Mouse (Mus musculus): ENCODE measurements around the gene Tcea3. TPM values are rescaled to one million over a fixed set of nuclear protein-coding genes. Genes with fewer than 3 reads are reported as not detected.

Gene Tcea3
- total RNA-seq, 2 experiments from 2014 or later, result 55.2 to 56.7 TPM

DNA sequence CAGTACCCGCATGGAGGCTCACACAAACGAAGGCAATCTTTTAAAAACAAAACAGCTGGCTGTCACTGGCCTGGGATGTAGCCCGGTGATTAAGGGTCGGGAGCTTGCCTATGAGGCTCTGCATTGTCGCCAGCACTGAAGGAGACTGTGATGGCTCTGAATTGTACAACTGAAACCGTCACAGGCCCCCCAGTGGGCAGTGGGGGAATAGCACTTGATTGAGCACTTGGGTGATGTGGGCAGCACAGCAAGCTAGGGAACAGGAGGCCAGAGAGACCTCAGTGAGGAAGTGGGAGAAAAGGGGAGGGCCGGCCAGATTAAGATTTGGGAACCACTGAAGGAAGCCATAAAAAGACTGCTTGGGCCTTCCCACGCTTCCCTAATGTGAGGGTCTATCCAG lies 7.9 kb upstream of the Tcea3 start:
- peak; percentile 91 for DNase-seq

DNA sequence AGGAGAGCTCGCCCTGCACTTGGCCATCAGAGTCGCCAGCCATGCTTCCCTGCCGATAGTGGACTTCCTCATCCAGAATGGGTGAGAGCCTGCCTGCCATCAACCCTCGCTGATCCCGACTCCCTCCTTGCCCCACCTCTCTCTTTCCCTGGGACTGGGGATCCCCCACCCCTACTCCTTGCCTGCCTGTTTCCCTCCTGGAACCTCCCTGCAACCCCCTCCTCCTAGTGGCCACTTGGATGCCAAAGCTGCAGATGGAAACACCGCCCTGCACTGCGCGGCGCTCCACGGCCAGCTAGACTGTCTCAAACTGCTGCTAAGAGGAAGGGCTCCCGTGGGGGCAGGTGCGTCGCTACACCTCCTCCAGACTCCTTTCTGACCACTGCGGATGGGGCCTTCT lies 7.4 kb upstream of the Tcea3 start:
- DNase-seq, result peak; percentile 19

GRCm38 (mm10) chr4:136240955-136241354 lies 6.6 kb upstream of the Tcea3 start:
- no peak for DNase-seq

DNA sequence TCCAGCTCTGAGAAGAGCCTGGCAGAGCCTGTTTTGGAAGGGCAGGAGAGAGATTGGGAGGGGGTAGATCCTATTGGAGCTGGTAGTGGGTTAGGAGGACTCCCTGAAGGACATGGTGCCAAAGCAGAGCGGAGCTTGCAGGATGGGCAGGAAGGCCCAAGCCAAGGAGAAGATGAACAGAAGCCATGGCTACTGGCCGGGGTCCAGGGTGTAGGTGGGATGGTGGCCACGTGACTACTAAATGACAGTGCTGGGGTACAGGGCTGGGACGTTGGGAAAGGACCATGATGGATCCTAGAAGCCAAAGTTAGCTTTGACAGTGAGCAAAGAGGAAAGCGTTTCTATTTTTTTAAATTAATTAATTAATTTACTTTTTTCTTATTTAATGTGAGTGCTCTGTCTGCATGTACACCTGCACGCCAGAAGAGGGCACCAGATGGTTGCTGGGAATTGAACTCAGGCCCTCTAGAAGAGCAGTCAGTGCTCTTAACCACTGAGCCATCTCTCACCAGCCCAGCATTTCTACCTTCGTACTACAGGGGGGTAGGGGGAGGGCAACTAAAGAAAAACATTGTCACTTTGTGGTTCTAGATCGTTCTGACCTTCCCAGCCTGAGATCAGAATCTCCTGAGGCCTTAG lies 5.3 kb upstream of the Tcea3 start:
- peak; percentile 59 for DNase-seq

- DNase-seq, result no peak
These were observed 4.8 kb upstream of the Tcea3 start for GRCm38 (mm10) chr4:136242728-136243127.

- no peak for DNase-seq
These were observed 3.3 kb upstream of the Tcea3 start for GRCm38 (mm10) chr4:136244208-136244607.

DNA sequence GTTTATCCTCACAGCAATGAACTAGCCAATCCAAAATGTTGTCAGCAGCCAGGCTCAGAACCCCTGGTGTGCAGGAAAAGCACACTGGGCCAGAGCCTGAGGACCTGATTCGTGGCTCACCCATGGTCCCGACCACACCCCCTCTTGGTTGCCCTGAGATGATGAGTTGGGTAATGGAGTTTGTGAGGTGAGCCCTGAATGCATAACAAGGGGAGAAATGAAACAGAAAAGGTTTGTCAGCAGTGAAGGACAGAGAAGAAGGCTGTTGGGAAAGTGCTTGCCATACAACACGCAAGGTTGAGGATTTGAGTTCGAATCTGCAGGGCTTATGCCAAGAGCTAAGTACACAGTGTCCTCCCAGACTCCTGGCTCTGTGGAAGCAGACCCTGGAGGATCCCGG lies 1.8 kb upstream of the Tcea3 start:
- no peak for DNase-seq

DNA sequence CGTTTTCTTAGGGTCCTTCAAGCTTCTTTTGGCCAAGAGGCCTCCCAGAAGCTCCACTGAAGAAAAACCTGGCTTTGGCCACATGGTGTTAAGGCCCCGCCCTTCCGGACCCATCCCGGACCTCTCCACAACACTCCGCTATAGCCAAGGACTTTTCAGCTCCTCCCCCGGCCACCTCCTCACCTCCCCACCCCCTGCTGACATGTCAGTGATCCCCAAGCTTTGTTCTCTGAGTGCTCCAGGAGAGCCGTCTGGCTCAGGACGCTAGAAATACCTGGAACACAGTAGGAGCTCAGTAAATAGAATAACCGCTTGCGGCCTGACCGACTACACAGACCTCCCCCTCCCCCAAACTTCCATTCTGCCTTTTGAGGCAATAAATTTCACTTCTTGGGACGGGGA lies 960 bp upstream of the Tcea3 start:
- DNase-seq, result peak; percentile 38

DNA sequence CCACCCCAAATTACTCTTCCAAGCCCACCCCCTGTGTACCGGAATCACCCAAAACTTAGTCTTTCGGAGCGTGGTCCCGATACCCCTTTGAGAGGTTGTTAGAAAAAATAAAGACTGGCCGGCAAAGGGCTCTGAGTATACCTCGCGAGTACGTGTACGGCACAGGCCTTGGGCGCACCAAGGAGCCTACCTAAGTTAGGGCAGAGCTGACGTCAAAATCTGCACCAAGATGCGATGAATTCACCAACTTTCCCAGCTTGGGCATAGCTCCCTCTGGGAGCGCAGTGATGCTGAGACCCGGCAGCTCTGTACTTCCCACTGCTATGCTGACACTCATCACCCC lies 172 bp upstream of the Tcea3 start:
- no peak for DNase-seq

DNA sequence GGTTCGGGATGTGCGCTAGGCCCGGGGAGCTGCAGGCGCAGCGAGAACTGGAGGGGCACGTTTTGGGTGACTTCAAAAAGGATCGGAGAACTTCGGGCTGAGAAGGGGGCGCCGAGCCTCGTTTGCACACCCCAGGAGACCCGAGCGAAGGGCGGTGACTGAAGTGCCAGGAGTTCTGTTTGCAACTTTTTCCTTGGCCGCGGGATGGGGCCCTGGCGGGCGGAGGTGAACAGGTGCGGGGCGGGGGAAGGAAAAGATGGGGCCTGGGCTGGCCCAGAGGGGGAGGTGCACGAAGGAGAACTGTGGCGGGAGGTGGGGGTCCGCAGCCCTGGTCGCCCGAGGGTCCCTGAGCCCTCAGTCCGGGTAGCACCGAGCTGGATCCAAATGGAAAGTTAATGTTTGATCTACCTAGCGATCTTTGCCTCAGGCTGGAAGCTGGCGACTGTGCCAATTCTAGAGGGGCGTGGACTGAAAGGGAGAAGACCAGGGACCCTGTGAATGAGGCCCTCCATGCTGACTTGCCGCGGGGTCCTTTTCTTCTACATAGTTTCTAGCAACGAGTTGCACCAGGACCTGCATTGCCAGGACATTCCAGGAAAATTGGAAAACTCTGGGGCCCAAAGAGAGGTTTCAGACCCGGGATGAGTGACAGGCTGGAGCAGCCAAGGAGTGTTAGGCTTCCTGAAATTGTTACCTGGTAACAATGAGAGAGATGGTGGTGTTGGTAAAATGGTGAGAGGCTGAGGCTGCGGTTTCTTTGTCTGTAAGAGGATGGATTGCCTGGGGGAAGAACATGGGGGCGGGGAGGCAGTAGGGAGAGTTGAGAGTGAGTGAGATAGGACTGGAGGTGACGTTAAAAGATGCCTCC lies 1.2 kb downstream of the Tcea3 start:
- DNase-seq, result peak; percentile 27

- DNase-seq, result peak; percentile 23
These were observed 1.8 kb downstream of the Tcea3 start for GRCm38 (mm10) chr4:136249332-136249647.

GRCm38 (mm10) chr4:136249780-136250179 lies 2.3 kb downstream of the Tcea3 start:
- peak; percentile 67 for DNase-seq

- no peak for DNase-seq
These were observed 8.4 kb downstream of the Tcea3 start for GRCm38 (mm10) chr4:136255919-136256318.

GRCm38 (mm10) chr4:136256696-136257095 lies 9.2 kb downstream of the Tcea3 start:
- no peak for DNase-seq

DNA sequence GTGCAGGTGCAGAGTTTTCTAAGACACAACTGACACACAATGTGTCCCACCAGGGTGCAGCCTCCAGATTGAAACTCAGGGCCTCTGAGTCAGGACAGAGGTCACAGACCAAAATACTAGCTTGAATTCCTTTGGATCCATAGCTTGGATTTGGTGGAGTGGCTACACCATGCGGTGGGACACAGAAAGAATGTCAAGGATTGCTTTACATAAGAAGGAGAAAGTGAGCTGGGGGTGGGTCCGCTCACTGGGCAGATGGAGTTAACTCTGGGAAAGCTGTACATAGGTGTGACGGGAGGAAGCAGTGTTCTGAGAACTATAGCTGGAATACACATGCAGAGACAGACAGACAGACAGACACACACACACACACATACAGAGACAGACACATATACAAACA lies 12.4 kb downstream of the Tcea3 start:
- no peak for DNase-seq

DNA sequence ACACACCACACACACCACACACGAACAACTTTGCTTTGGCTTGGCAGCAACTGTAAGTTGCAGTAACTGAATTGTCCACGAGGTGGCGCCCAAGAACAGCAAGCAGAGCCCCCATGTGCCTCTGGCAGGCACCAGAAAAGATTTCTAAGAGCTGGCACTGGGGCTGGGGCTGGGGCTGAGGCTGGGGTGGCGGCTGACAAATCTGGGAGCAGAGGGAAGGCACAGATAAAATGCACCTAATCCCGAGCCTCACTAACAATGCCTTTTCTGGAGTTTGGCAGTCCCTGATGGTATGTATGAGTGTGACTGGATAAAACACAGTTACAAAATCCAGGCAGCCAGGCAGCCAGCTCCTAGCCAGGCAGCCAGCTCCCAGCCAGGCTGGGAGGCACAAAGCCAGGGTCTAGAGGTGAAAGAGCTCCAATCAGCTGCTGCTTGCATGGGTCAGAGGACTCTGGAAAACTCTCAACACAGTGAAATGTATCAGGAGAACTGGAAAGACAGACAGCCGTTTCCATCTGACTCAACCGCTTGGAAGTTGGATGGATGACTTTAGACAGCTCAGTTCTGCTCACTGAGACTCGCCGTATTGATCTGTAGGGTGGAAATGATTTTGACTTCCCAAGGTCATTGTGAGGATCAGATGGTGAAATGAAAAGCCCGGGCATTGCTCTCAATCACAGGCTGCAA lies 13.1 kb downstream of the Tcea3 start:
- DNase-seq, result peak; percentile 94

GRCm38 (mm10) chr4:136261912-136262311 lies 14.4 kb downstream of the Tcea3 start:
- no peak for DNase-seq

- DNase-seq, result no peak
These were observed 16.0 kb downstream of the Tcea3 start for GRCm38 (mm10) chr4:136263555-136263954.

DNA sequence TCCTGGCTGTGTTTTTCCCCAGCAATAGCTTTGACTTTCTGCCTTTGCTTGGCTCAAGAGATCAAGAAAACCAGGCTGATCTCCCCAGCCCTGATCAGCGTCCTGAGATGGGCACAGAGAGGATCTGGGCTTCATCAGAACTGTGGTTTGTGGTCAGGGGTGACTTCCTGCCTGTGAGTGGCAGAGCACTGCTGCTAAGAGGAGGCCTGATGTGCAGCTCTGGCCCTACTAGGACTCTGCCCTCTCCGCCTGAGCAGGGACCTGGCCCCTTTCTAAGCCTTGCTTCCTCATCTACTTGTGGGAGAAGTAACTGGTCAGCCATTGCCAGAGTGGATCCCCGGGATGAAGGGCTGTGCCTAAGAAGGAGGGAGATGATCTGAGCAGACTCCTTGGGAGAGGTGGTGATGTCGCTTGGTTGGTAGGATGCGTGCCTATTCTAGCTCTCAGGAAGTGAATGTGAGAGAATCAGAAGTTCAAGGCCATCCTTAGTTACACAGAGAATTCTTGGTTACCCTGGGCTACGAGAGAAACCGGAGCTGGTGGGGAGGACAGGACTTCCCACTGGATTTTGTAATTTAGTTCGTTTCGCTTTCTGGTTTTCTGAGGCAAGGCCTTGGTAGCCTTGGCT lies 19.3 kb downstream of the Tcea3 start:
- no peak for DNase-seq

GRCm38 (mm10) chr4:136268912-136269311 lies 21.4 kb downstream of the Tcea3 start:
- no peak for DNase-seq

GRCm38 (mm10) chr4:136270648-136271047 lies 23.1 kb downstream of the Tcea3 start:
- peak; percentile 43 for DNase-seq

GRCm38 (mm10) chr4:136281097-136281496 lies 33.6 kb downstream of the Tcea3 start:
- DNase-seq, result no peak

DNA sequence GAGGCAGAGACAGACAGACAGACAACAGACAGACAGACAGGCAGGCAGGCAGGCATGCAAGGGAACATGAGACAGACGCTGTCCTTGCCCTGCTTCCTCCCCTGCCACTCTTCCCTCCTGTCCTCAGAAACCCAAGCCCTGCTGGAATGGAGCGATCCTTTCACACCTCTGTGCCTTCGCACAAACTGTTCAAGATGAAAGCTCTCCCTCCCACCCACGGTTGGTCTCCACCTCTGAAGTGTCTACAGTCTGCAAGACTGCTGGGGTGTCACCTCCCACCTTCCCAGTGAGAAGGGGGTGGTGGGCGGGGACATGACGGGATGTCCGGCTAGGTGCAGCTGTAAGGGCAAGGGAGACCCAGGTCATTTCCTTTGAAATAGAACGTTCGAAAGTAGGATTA lies 34.1 kb downstream of the Tcea3 start:
- DNase-seq, result no peak
